Mouse (Mus musculus): Measurements from ENCODE around the gene Fbxo47. TPM values are rescaled to one million over a fixed set of nuclear protein-coding genes. Genes with fewer than 3 reads are reported as not detected.
"Not testable (repeated sequence)": the region's sequence is repeated elsewhere in the genome, so short reads cannot be mapped to it uniquely, and the experiment has no call there.

The Fbxo47 gene
- polyA plus RNA-seq, 1 experiment from 2014 or later: 0.33 TPM

GRCm38 (mm10) chr11:97880362-97880761 is 3.6 kb downstream of the Fbxo47 start:
- Histone ChIP-seq H3K36me3 (no peaks in the 10 kb centered on the region), H3K9ac (no peak overlapping the region), H3K4me2 (no peak overlapping the region), H3K4me3 (replicated peaks) (no peak overlapping the region), H3K27ac (no peak overlapping the region), H3K4me1 (replicated peaks) (peaks cover 13% of the 10 kb centered on the region), H3K9me3 (replicated peaks) (no peaks in the 10 kb centered on the region), H3K27me3 (no peaks in the 10 kb centered on the region)
- no peak for ATAC-seq (ENCODE audit: low read depth)
- 70% methylated on average over 4 of the region's 4 CpGs for WGBS (ENCODE audit: insufficient replicate concordance)
- no peak for DNase-seq

DNA sequence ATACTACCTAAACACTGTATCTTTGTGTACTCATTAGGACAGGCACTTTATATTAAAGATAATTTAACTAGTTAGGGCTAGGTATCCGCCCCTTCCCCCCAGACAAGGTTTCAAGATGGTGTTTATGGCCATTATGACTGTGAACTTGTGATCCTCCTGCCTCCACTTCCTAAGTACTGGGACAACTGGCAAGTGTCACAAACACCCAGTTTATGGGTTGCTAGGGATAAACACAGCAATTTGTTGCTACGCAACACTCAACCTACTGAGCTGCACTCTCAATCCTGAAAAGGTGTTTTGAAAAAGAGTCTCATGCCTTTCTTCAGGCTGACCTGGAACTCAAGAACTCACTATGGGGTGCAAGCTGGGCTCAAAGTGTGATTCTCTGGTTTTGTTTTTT is 6.6 kb downstream of the Fbxo47 start:
- Histone ChIP-seq H3K4me3 (replicated peaks) (no peak overlapping the region), H3K27me3 (no peaks in the 10 kb centered on the region), H3K27ac (no peak overlapping the region), H3K4me2 (no peak overlapping the region), H3K9ac (no peak overlapping the region), H3K36me3 (no peaks in the 10 kb centered on the region), H3K9me3 (replicated peaks) (no peaks in the 10 kb centered on the region), H3K4me1 (replicated peaks) (no peaks in the 10 kb centered on the region)
- ATAC-seq (ENCODE audit: low read depth) (no peak), DNase-seq (no peak)
- WGBS (ENCODE audit: insufficient replicate concordance): 67% methylated on average over 2 of the region's 2 CpGs

DNA sequence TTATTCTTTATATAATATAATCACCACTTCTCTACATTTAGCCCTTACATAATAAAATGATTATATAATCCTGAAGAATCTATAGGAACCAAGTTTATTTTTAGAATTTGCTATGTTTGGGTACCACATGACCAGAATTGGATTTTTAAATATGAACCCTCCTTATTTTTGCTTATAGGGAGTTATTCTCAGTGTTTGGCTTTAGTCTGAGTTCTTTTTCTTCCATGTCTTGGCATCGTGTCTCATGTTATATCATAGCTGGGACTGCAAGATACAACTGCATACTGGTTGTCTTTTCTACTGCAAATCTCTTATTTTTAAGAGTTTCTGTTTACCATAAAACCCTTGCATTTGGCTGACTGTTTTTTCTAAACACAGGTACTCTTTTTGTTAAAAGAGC is 9.6 kb downstream of the Fbxo47 start:
- H3K36me3 ChIP-seq: no peaks in the 10 kb centered on the region
- no peaks in the 10 kb centered on the region for H3K9me3 ChIP-seq (replicated peaks)
- H3K4me1 ChIP-seq (replicated peaks): no peaks in the 10 kb centered on the region
- ATAC-seq (ENCODE audit: low read depth) (no peak), DNase-seq (no peak)
- 62% methylated on average over 1 of the region's 1 CpGs for WGBS (ENCODE audit: insufficient replicate concordance)
- H3K4me2 ChIP-seq: no peak overlapping the region
- H3K9ac ChIP-seq: no peak overlapping the region
- no peak overlapping the region for H3K27ac ChIP-seq
- no peak overlapping the region for H3K4me3 ChIP-seq (replicated peaks)
- no peaks in the 10 kb centered on the region for H3K27me3 ChIP-seq

- 65% methylated on average over 5 of the region's 5 CpGs for WGBS (ENCODE audit: insufficient replicate concordance)
- not testable (repeated sequence) for H3K27me3 ChIP-seq; H3K9me3 ChIP-seq (replicated peaks); H3K27ac ChIP-seq; H3K4me3 ChIP-seq (replicated peaks); ATAC-seq (ENCODE audit: low read depth); H3K9ac ChIP-seq; H3K4me1 ChIP-seq (replicated peaks); H3K36me3 ChIP-seq; H3K4me2 ChIP-seq; DNase-seq
Observed at GRCm38 (mm10) chr11:97872378-97872777, 11.6 kb downstream of the Fbxo47 start.

GRCm38 (mm10) chr11:97867591-97867990 is 16.4 kb downstream of the Fbxo47 start:
- Histone ChIP-seq H3K27me3 (no peaks in the 10 kb centered on the region), H3K36me3 (no peaks in the 10 kb centered on the region), H3K4me2 (no peak overlapping the region), H3K27ac (no peak overlapping the region), H3K4me3 (replicated peaks) (no peak overlapping the region), H3K4me1 (replicated peaks) (no peaks in the 10 kb centered on the region), H3K9me3 (replicated peaks) (no peaks in the 10 kb centered on the region), H3K9ac (no peak overlapping the region)
- DNase-seq (no peak), ATAC-seq (ENCODE audit: low read depth) (no peak)
- 71% methylated on average over 3 of the region's 3 CpGs for WGBS (ENCODE audit: insufficient replicate concordance)

DNA sequence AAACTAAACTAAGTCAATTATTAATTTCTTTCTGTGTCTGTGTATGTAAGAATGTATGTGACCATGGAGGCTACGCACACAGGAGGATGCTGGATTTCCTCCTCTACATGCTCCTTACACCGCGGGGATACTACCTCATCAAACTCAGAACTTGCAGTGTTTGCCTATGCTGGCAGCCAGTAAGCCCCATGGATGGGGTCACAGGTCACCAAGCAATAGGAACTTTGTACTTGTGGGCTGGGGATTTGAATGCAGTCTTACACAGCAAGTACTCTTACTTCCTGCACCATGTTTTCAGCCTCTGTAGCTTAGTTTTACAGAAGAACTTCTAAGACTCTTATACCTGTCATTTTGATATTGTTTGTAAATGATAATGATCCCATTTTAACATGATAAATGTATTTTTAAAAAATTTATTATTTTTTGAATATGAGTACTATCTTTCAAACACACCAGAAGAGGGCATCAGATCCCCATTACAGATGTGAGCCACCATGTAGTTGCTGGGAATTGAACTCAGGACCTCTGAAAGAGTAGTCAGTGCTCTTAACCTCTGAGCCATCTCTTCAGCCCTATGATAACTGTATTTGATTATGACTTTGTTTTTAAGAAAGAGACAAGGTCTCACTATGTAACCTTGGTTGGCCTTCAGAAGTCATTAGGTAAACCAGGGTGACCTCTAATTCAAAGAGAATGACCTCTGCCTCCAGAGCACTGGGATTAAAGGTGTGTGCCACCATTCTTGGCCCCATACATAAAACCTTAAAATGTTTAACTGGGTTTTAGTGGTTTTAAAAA is 17.7 kb downstream of the Fbxo47 start:
- Histone ChIP-seq H3K9me3 (replicated peaks) (no peaks in the 10 kb centered on the region), H3K4me3 (replicated peaks) (no peak overlapping the region), H3K27ac (no peak overlapping the region), H3K4me2 (no peak overlapping the region), H3K9ac (no peak overlapping the region), H3K36me3 (no peaks in the 10 kb centered on the region), H3K27me3 (no peaks in the 10 kb centered on the region), H3K4me1 (replicated peaks) (no peaks in the 10 kb centered on the region)
- ATAC-seq (ENCODE audit: low read depth) (no peak; the same call in 1 of the 2 replicates), DNase-seq (no peak)
- WGBS (ENCODE audit: insufficient replicate concordance): 76% methylated on average over 3 of the region's 3 CpGs

DNA sequence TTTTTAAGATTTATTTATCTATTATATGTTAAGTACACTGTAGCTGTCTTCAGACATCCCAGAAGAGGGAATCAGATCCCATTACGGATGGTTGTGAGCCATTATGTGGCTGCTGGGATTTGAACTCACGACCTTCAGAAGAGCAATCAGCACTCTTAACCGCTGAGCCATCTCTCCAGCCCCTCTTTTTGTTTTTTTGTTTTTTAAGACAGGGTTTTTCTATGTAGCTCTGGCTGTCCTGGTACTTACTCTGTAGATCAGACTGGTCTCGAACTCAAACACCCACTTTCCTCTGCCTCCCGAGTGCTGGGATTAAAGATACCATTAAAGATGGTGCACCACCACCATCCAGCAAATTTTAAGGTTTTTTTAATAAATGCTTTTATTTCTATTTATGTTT is 18.5 kb downstream of the Fbxo47 start:
- 77% methylated on average over 5 of the region's 5 CpGs for WGBS (ENCODE audit: insufficient replicate concordance)
- H3K4me2 ChIP-seq: no peak overlapping the region
- no peaks in the 10 kb centered on the region for H3K36me3 ChIP-seq
- no peak overlapping the region for H3K27ac ChIP-seq
- DNase-seq (no peak), ATAC-seq (ENCODE audit: low read depth) (no peak)
- no peak overlapping the region for H3K4me3 ChIP-seq (replicated peaks)
- no peaks in the 10 kb centered on the region for H3K9me3 ChIP-seq (replicated peaks)
- no peaks in the 10 kb centered on the region for H3K4me1 ChIP-seq (replicated peaks)
- H3K9ac ChIP-seq: no peak overlapping the region
- no peaks in the 10 kb centered on the region for H3K27me3 ChIP-seq

DNA sequence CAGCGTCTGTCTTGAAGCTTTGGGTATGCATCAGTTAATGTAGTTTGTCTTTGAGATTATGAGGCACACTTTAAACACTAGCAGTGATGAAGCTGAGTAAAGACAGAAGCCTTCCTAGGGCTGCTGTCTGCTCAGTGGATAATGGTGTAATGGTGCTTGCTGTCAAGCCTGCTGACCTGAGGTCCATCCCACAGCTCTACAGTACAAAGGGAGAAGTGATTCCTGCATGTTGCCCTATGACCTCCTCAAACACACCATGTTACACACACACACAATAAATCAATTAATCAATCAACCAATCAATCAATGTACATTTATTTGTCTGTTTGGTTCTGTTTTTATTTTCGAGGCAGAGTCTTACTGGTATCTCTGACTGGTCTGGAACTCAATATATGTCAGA is 21.8 kb downstream of the Fbxo47 start:
- Histone ChIP-seq H3K9me3 (replicated peaks) (no peaks in the 10 kb centered on the region), H3K36me3 (no peaks in the 10 kb centered on the region), H3K4me3 (replicated peaks) (no peak overlapping the region), H3K27me3 (no peaks in the 10 kb centered on the region), H3K27ac (no peak overlapping the region), H3K9ac (no peak overlapping the region), H3K4me1 (replicated peaks) (no peaks in the 10 kb centered on the region), H3K4me2 (no peak overlapping the region)
- no peak for ATAC-seq (ENCODE audit: low read depth)
- 56% methylated on average over 2 of the region's 2 CpGs for WGBS (ENCODE audit: insufficient replicate concordance)
- DNase-seq: no peak

- Histone ChIP-seq H3K9me3 (replicated peaks) (no peaks in the 10 kb centered on the region), H3K36me3 (no peaks in the 10 kb centered on the region), H3K4me2 (no peak overlapping the region), H3K27me3 (no peaks in the 10 kb centered on the region), H3K4me1 (replicated peaks) (no peaks in the 10 kb centered on the region), H3K27ac (no peak overlapping the region), H3K9ac (no peak overlapping the region), H3K4me3 (replicated peaks) (no peak overlapping the region)
- DNase-seq (no peak), ATAC-seq (ENCODE audit: low read depth) (no peak)
- WGBS (ENCODE audit: insufficient replicate concordance): 75% methylated on average over 2 of the region's 2 CpGs
Observed at GRCm38 (mm10) chr11:97855473-97855872, 28.5 kb downstream of the Fbxo47 start.

- no peaks in the 10 kb centered on the region for H3K36me3 ChIP-seq
- no peak for DNase-seq
- H3K27me3 ChIP-seq: no peaks in the 10 kb centered on the region
- 70% methylated on average over 2 of the region's 2 CpGs for WGBS (ENCODE audit: insufficient replicate concordance)
- no peak for ATAC-seq (ENCODE audit: low read depth)
- H3K4me1 ChIP-seq (replicated peaks): no peaks in the 10 kb centered on the region
- no peak overlapping the region for H3K4me2 ChIP-seq
- H3K9me3 ChIP-seq (replicated peaks): no peaks in the 10 kb centered on the region
- H3K4me3 ChIP-seq (replicated peaks): no peak overlapping the region
- no peak overlapping the region for H3K27ac ChIP-seq
- no peak overlapping the region for H3K9ac ChIP-seq
Observed at GRCm38 (mm10) chr11:97851601-97852000, 32.4 kb downstream of the Fbxo47 start.

- no peaks in the 10 kb centered on the region for H3K36me3 ChIP-seq
- no peak overlapping the region for H3K9ac ChIP-seq
- DNase-seq (no peak), ATAC-seq (ENCODE audit: low read depth) (no peak)
- no peak overlapping the region for H3K27ac ChIP-seq
- H3K4me3 ChIP-seq (replicated peaks): no peak overlapping the region
- no peaks in the 10 kb centered on the region for H3K9me3 ChIP-seq (replicated peaks)
- no peak overlapping the region for H3K4me2 ChIP-seq
- 50% methylated on average over 6 of the region's 6 CpGs for WGBS (ENCODE audit: insufficient replicate concordance)
- no peaks in the 10 kb centered on the region for H3K4me1 ChIP-seq (replicated peaks)
- no peaks in the 10 kb centered on the region for H3K27me3 ChIP-seq
Observed at GRCm38 (mm10) chr11:97850367-97850766, 33.6 kb downstream of the Fbxo47 start.

- Histone ChIP-seq H3K27me3 (no peaks in the 10 kb centered on the region), H3K4me3 (replicated peaks) (no peak overlapping the region), H3K27ac (no peak overlapping the region), H3K4me1 (replicated peaks) (peaks cover 42% of the 10 kb centered on the region), H3K9ac (no peak overlapping the region), H3K36me3 (peaks cover 4% of the 10 kb centered on the region; the same call in 1 of the 2 replicates), H3K4me2 (no peak overlapping the region), H3K9me3 (replicated peaks) (no peaks in the 10 kb centered on the region)
- WGBS (ENCODE audit: insufficient replicate concordance): 62% methylated on average over 4 of the region's 4 CpGs
- DNase-seq (no peak), ATAC-seq (ENCODE audit: low read depth) (no peak)
Observed at GRCm38 (mm10) chr11:97842001-97842400, 42.0 kb downstream of the Fbxo47 start.

Data from liver, embryonic 13.5 days (tissue).